Mouse (Mus musculus) embryonic facial prominence, embryonic 12.5 days (tissue): ENCODE measurements around the gene Dedd. TPM values are rescaled to one million over a fixed set of nuclear protein-coding genes. Genes with fewer than 3 reads are reported as not detected.

Source experiments
- ATAC-seq: fragments of 200-750 bp; cut with Nextera tagmentation; 2 replicates; pipeline ENCODE4 v1.8.0; 2017; ENCODE audit not compliant: insufficient number of reproducible peaks, insufficient read depth, low FRiP score, low TSS enrichment
- H3K27ac ChIP-seq: fragments of 300-500 bp; sonication (generic); 2 replicates; pipeline ENCODE4 v1.5.1; 2016; ENCODE audit warnings: mild to moderate bottlenecking
- H3K27me3 ChIP-seq: fragments of 300-500 bp; sonication (generic); 2 replicates; pipeline ENCODE4 v1.6.1; 2016; ENCODE audit warnings: mild to moderate bottlenecking, moderate library complexity
- H3K36me3 ChIP-seq: fragments of 300-500 bp; sonication (generic); 2 replicates; pipeline ENCODE4 v1.6.1; 2016; ENCODE audit warnings: mild to moderate bottlenecking
- H3K4me1 ChIP-seq: fragments of 300-500 bp; sonication (generic); 2 replicates; pipeline ENCODE4 v1.6.1; 2016
- H3K4me2 ChIP-seq: fragments of 300-500 bp; sonication (generic); replicated peaks from 2 replicates; pipeline ENCODE4 v1.6.1; 2016; ENCODE audit warnings: mild to moderate bottlenecking, moderate library complexity
- H3K4me3 ChIP-seq: fragments of 300-500 bp; sonication (generic); 2 replicates; pipeline ENCODE4 v1.5.1; 2016; ENCODE audit warnings: mild to moderate bottlenecking
- H3K9ac ChIP-seq: fragments of 300-500 bp; sonication (generic); 2 replicates; pipeline ENCODE4 v1.6.1; 2016; ENCODE audit warnings: mild to moderate bottlenecking, moderate library complexity
- H3K9me3 ChIP-seq: fragments of 300-500 bp; sonication (generic); 2 replicates; pipeline ENCODE4 v1.6.1; 2016; ENCODE audit warnings: mild to moderate bottlenecking, moderate library complexity
- WGBS: fragments of 180-500 bp; shearing (Covaris S2); methylation state at CpG from one replicate; pipeline ENCODE4 v1.1.7; 2016; 5-methylcytosine and 5-hydroxymethylcytosine counted together
- polyA plus RNA-seq: library from polyadenylated mRNA; unstranded; fragments of >200 nt; fragmentation: Nextera tagmentation; extraction: Ambion mirVana; gene quantifications from 2 replicates; pipeline ENCODE4 v1.2.1, GENCODE M21; 2016

The Dedd gene
- polyA plus RNA-seq, 1 experiment from 2014 or later: 61.8 TPM

- WGBS: 75% methylated on average over 15 of the region's 15 CpGs
- no peak for ATAC-seq
- no peak within 1 kb of the TSS for H3K27ac ChIP-seq
- no peak within 1 kb of the TSS for H3K9ac ChIP-seq
- no peak within 1 kb of the TSS for H3K4me2 ChIP-seq
- no peak within 1 kb of the TSS for H3K4me3 ChIP-seq
- H3K9me3 ChIP-seq: no peaks in the 10 kb centered on the region
- no peaks in the 10 kb centered on the region for H3K36me3 ChIP-seq
- H3K27me3 ChIP-seq: no peaks in the 10 kb centered on the region
- H3K4me1 ChIP-seq: 0 out of 2 replicates have a peak, but pooled peaks cover 4% of the 10 kb centered on the region
Measured at GRCm38 (mm10) chr1:171388376-171389102, 59.6 kb downstream of the Dedd start, which contains the start of gene Arhgap30. Gene Arhgap30, plus strand, starts transcription at chr1:171388954.

- Histone ChIP-seq H3K9me3 (no peaks in the 10 kb centered on the region), H3K4me1 (0 out of 2 replicates have a peak, but pooled peaks cover 4% of the 10 kb centered on the region), H3K36me3 (no peaks in the 10 kb centered on the region), H3K27me3 (no peaks in the 10 kb centered on the region), H3K27ac (no peak overlapping the region), H3K4me2 (no peak overlapping the region), H3K4me3 (no peak overlapping the region), H3K9ac (no peak overlapping the region)
- ATAC-seq: no peak
- 74% methylated on average over 3 of the region's 4 CpGs for WGBS
Measured at GRCm38 (mm10) chr1:171390101-171390500, 61.2 kb downstream of the Dedd start.

Other genes starting within 250 kb of the Dedd start
- 1.4 and 1.8 TPM in 2 replicates for gene Cfap126, start 215.2 kb upstream of the Dedd start, polyA plus RNA-seq
- 210 and 216 TPM in 2 replicates for gene Sdhc, start 178.5 kb upstream of the Dedd start, polyA plus RNA-seq
- gene Mpz, start 178.4 kb upstream of the Dedd start, polyA plus RNA-seq: 4.5 and 4.7 TPM in 2 replicates
- 9.2 and 9.3 TPM in 2 replicates for gene Pcp4l1, start 132.9 kb upstream of the Dedd start, polyA plus RNA-seq
- gene Nr1i3, start 115.2 kb upstream of the Dedd start, polyA plus RNA-seq: 0.08 and 0.26 TPM in 2 replicates
- 31.9 and 33.9 TPM in 2 replicates for gene Tomm40l, start 106.6 kb upstream of the Dedd start, polyA plus RNA-seq
- gene Apoa2, start 104.1 kb upstream of the Dedd start, polyA plus RNA-seq: 3.5 and 3.7 TPM in 2 replicates
- gene Fcer1g, start 94.8 kb upstream of the Dedd start, polyA plus RNA-seq: 23.3 and 23.6 TPM in 2 replicates
- gene Adamts4, start 78.7 kb upstream of the Dedd start, polyA plus RNA-seq: 18.2 and 18.6 TPM in 2 replicates
- gene Ndufs2, start 77.8 kb upstream of the Dedd start, polyA plus RNA-seq: 236 and 243 TPM in 2 replicates
- 86.0 and 89.3 TPM in 2 replicates for gene B4galt3, start 58.8 kb upstream of the Dedd start, polyA plus RNA-seq
- 75.4 and 79.1 TPM in 2 replicates for gene Ppox, start 48.0 kb upstream of the Dedd start, polyA plus RNA-seq
- 135 and 139 TPM in 2 replicates for gene Usp21, start 41.2 kb upstream of the Dedd start, polyA plus RNA-seq
- gene Ufc1, start 34.1 kb upstream of the Dedd start, polyA plus RNA-seq: 102 and 105 TPM in 2 replicates
- gene Nit1, start 16.5 kb downstream of the Dedd start, polyA plus RNA-seq: 43.6 and 44.8 TPM in 2 replicates
- gene Pfdn2, start 16.5 kb downstream of the Dedd start, polyA plus RNA-seq: 118 and 127 TPM in 2 replicates
- 1.0 and 1.8 TPM in 2 replicates for gene Klhdc9, start 31.7 kb downstream of the Dedd start, polyA plus RNA-seq
- gene Nectin4, start 41.0 kb downstream of the Dedd start, polyA plus RNA-seq: 7.5 and 8.7 TPM in 2 replicates
- 0.97 and 1.1 TPM in 2 replicates for gene Arhgap30, start 59.8 kb downstream of the Dedd start, polyA plus RNA-seq
- 119 and 125 TPM in 2 replicates for gene Usf1, start 82.2 kb downstream of the Dedd start, polyA plus RNA-seq
- gene Tstd1, start 89.7 kb downstream of the Dedd start, polyA plus RNA-seq: 5.8 and 7.6 TPM in 2 replicates
- gene F11r, start 108.4 kb downstream of the Dedd start, polyA plus RNA-seq: 31.8 and 35.2 TPM in 2 replicates
- gene Alyref2, start 174.3 kb downstream of the Dedd start, polyA plus RNA-seq: 13.3 and 14.6 TPM in 2 replicates
- gene Itln1, start 206.1 kb downstream of the Dedd start, polyA plus RNA-seq: not detected in 2 replicates
- gene Cd244a, start 230.0 kb downstream of the Dedd start, polyA plus RNA-seq: 0.08 TPM in 1 of 2 replicates, not detected in the other